Mouse (Mus musculus) forebrain, embryonic 14.5 days (tissue): ENCODE results near the gene Ppan. TPM values are rescaled to one million over a fixed set of nuclear protein-coding genes. Genes with fewer than 3 reads are reported as not detected.

Experiments
- ATAC-seq: fragments of 200-750 bp; cut with Nextera tagmentation; 2 replicates; pipeline ENCODE4 v1.8.0; 2017; ENCODE audit warnings: mild to moderate bottlenecking, moderate library complexity
- DNase-seq: peaks from one replicate; pipeline ENCODE4 v3.0.0-alpha.2; 2015; ENCODE audit warnings: low spot score
- H3K27ac ChIP-seq: fragments of 300-500 bp; sonication (generic); 2 replicates; pipeline ENCODE4 v1.5.1; 2014; ENCODE audit warnings: low read depth, mild to moderate bottlenecking, control low read depth, low read length, moderate library complexity
- H3K27me3 ChIP-seq: fragments of 300-500 bp; sonication (generic); replicated peaks from 2 replicates; pipeline ENCODE4 v1.6.1; 2014; ENCODE audit warnings: low read length, control low read depth, mixed read lengths; ENCODE audit not compliant: control insufficient read depth, insufficient read depth
- H3K36me3 ChIP-seq: fragments of 300-500 bp; sonication (generic); 2 replicates; pipeline ENCODE4 v1.6.1; 2014; ENCODE audit warnings: low read length, control low read depth; ENCODE audit not compliant: control insufficient read depth, insufficient read depth
- H3K4me1 ChIP-seq: fragments of 300-500 bp; sonication (generic); 2 replicates; pipeline ENCODE4 v1.6.1; 2014; ENCODE audit warnings: antibody characterized with exemption, low read length, control low read depth; ENCODE audit not compliant: control insufficient read depth, insufficient read depth
- H3K4me2 ChIP-seq: fragments of 300-500 bp; sonication (generic); 2 replicates; pipeline ENCODE4 v1.6.1; 2014; ENCODE audit warnings: mild to moderate bottlenecking, control low read depth, low read length
- H3K4me3 ChIP-seq: fragments of 300-500 bp; sonication (generic); 2 replicates; pipeline ENCODE4 v1.5.1; 2014; ENCODE audit warnings: low read depth, low read length, control low read depth
- H3K9ac ChIP-seq: fragments of 300-500 bp; sonication (generic); 2 replicates; pipeline ENCODE4 v1.6.1; 2014; ENCODE audit warnings: mild to moderate bottlenecking, low read length, control low read depth, moderate library complexity
- H3K9me3 ChIP-seq: fragments of 300-500 bp; sonication (generic); replicated peaks from 2 replicates; pipeline ENCODE4 v1.6.1; 2016; ENCODE audit warnings: low read length, control low read depth, mixed read lengths; ENCODE audit not compliant: control insufficient read depth
- whole genome bisulfite sequencing: fragments of 180-500 bp; shearing (Covaris S2); extraction: QIAGEN DNeasy Blood & Tissue Kit; methylation state at CpG from one replicate; pipeline ENCODE4 v1.1.7; 2014; 5-methylcytosine and 5-hydroxymethylcytosine counted together
- polyA plus RNA-seq: library from polyadenylated mRNA; unstranded; fragments of >200 nt; fragmentation: Nextera tagmentation; extraction: Ambion mirVana; gene quantifications from 2 replicates; pipeline ENCODE4 v1.2.1, GENCODE M21; 2014

Ppan gene
- 44.1 and 49.6 TPM in 2 replicates for polyA plus RNA-seq

DNA sequence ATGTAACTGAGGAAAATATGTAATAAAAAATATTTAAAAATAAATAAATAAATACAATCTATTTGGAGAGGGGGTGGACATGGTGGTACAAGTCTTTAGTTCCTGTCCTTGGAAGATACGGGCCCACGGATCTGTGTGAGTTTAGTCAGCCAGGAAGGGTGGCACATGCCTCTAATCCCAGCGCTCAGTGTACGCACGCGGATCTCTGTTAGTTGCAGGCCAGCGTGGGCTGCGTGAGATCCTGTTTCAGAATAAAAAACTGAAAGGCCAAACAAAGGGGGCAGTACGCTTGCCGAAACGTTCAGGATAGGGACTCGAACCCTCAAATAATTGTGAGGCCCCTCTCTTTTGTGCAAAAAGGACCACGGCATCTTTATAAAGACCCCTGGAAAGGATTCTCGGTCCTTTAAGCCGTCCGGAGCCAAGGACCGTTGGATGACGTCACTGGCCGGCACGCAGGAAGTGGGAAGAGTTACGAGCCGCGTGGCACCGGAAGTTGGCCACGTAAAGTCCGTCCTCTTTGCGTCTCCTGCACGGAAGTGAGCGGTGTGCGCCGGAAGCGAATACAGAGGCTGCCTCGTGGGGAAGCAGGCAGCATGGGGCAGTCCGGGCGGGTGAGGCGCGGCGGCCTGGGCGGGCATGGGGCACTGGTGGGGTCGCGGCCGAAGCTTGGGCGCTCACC lies at the start of gene Ppan:
Gene Ppan (plus strand): TSS at position 472 of the 682 bp plus-strand sequence.
- Histone ChIP-seq H3K9ac (peak within 1 kb of the TSS; percentile 82), H3K27ac (peak within 1 kb of the TSS; percentile 91), H3K4me1 (no peaks in the 10 kb centered on the region), H3K4me2 (peak within 1 kb of the TSS; percentile 92), H3K9me3 (no peaks in the 10 kb centered on the region), H3K4me3 (peak within 1 kb of the TSS; percentile 86), H3K36me3 (peaks cover 36% of the 10 kb centered on the region), H3K27me3 (no peaks in the 10 kb centered on the region)
- under 1% methylated on average over 41 of the region's 43 CpGs for WGBS
- DNase-seq (peak; percentile 98), ATAC-seq (peak; percentile 98)

DNA sequence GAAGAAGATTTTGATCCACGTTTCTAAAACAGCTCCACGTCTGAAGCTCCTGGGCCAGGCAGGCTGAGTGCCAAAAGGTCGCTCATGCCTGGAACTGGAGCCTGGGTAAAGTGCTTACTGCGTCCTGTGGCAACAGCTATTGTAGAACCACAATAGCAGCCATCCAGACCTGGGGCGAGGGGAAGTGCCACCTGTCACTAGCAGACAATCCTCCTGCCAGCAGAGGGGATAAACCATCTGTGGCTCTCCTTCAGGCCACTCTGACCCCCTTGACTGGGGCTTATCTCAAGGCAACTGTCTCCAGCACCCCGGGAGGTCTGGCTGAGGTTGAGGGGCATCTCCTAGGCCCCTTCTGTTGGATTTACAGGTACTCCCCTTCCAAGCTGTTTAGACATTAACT lies 49.0 kb upstream of the Ppan start:
- 43% methylated on average over 6 of the region's 6 CpGs for WGBS
- H3K4me3 ChIP-seq, result no peak overlapping the region
- H3K9me3 ChIP-seq, result no peaks in the 10 kb centered on the region
- no peak overlapping the region for H3K9ac ChIP-seq
- no peaks in the 10 kb centered on the region for H3K27me3 ChIP-seq
- ATAC-seq (no peak), DNase-seq (no peak)
- H3K4me1 ChIP-seq, result no peaks in the 10 kb centered on the region
- H3K4me2 ChIP-seq, result no peak overlapping the region
- H3K36me3 ChIP-seq, result no peaks in the 10 kb centered on the region
- H3K27ac ChIP-seq, result no peak overlapping the region

- H3K9me3 ChIP-seq, result no peaks in the 10 kb centered on the region
- no peak overlapping the region for H3K4me3 ChIP-seq
- DNase-seq (no peak), ATAC-seq (no peak)
- no peaks in the 10 kb centered on the region for H3K4me1 ChIP-seq
- H3K27me3 ChIP-seq, result no peaks in the 10 kb centered on the region
- H3K4me2 ChIP-seq, result no peak overlapping the region
- no peak overlapping the region for H3K9ac ChIP-seq
- 70% methylated on average over 4 of the region's 4 CpGs for WGBS
- H3K27ac ChIP-seq, result no peak overlapping the region
- no peaks in the 10 kb centered on the region for H3K36me3 ChIP-seq
These were observed 45.8 kb upstream of the Ppan start for GRCm38 (mm10) chr9:20842211-20842610.

GRCm38 (mm10) chr9:20842670-20843069 lies 45.3 kb upstream of the Ppan start:
- DNase-seq (peak; percentile 49), ATAC-seq (no peak)
- H3K27me3 ChIP-seq, result no peaks in the 10 kb centered on the region
- H3K4me1 ChIP-seq, result no peaks in the 10 kb centered on the region
- no peaks in the 10 kb centered on the region for H3K36me3 ChIP-seq
- H3K9me3 ChIP-seq, result no peaks in the 10 kb centered on the region
- H3K4me2 ChIP-seq, result no peak overlapping the region
- H3K9ac ChIP-seq, result no peak overlapping the region
- no peak overlapping the region for H3K27ac ChIP-seq
- no peak overlapping the region for H3K4me3 ChIP-seq
- 31% methylated on average over 2 of the region's 2 CpGs for WGBS

GRCm38 (mm10) chr9:20850179-20850578 lies 37.8 kb upstream of the Ppan start:
- DNase-seq (no peak), ATAC-seq (no peak)
- Histone ChIP-seq H3K9ac (no peak overlapping the region), H3K4me1 (no peaks in the 10 kb centered on the region), H3K4me2 (no peak overlapping the region), H3K27me3 (no peaks in the 10 kb centered on the region), H3K36me3 (no peaks in the 10 kb centered on the region), H3K4me3 (no peak overlapping the region), H3K27ac (no peak overlapping the region), H3K9me3 (no peaks in the 10 kb centered on the region)
- WGBS, result 96% methylated on average over 2 of the region's 2 CpGs

GRCm38 (mm10) chr9:20857131-20857530 lies 30.8 kb upstream of the Ppan start:
- H3K4me3 ChIP-seq, result no peak overlapping the region
- H3K4me1 ChIP-seq, result no peaks in the 10 kb centered on the region
- no peak overlapping the region for H3K9ac ChIP-seq
- DNase-seq (peak; percentile 25), ATAC-seq (no peak)
- H3K9me3 ChIP-seq, result no peaks in the 10 kb centered on the region
- H3K27me3 ChIP-seq, result 0 out of 2 replicates have a peak, but pooled peaks cover 3% of the 10 kb centered on the region
- no peak overlapping the region for H3K27ac ChIP-seq
- no peaks in the 10 kb centered on the region for H3K36me3 ChIP-seq
- no peak overlapping the region for H3K4me2 ChIP-seq
- whole genome bisulfite sequencing, result 11% methylated on average over 6 of the region's 6 CpGs

DNA sequence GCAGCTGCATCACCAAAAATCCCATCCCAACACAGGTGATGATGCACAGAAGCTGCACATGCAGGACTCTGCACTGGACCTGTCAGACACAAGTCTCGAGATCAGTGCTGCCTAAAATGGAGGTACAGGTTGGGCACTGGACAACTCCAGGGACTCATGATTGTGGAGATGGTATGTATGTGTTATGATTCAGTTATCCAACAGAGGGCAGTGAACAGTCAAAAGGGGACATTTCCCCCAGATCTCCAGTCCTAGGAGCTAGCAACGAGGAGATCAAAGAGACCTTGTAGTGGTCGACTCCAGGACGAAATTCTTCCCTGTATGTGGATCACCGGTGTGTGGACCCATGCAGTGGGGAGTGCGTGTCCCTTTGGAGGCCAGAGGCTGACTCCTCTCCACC lies 28.0 kb upstream of the Ppan start:
- Histone ChIP-seq H3K9me3 (no peaks in the 10 kb centered on the region), H3K4me3 (no peak overlapping the region), H3K4me2 (no peak overlapping the region), H3K27me3 (0 out of 2 replicates have a peak, but pooled peaks cover 3% of the 10 kb centered on the region), H3K36me3 (no peaks in the 10 kb centered on the region), H3K4me1 (no peaks in the 10 kb centered on the region), H3K27ac (no peak overlapping the region), H3K9ac (no peak overlapping the region)
- ATAC-seq (no peak), DNase-seq (no peak)
- WGBS, result 46% methylated on average over 6 of the region's 6 CpGs

DNA sequence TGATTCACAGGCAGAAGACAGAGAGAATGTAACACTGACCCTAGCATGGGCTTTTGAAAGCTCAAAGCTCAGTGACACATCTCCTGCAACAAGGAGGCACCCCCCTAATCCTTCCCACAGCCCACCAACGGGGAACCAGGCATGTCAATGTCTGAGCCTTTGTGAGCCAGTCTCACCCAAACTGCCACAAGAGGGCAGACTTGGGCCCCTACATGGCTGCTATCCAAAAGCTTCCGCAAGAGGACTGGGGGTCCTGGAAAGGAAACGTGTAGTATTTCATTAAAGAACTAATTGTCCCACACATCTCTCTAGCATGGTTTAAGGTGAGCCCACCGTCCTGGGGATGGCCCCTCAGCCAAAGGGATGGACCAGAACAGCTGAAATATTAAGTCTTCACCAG lies 26.2 kb upstream of the Ppan start:
- no peak overlapping the region for H3K4me3 ChIP-seq

GRCm38 (mm10) chr9:20862225-20862624 lies 25.8 kb upstream of the Ppan start:
- no peak overlapping the region for H3K4me3 ChIP-seq
- H3K4me1 ChIP-seq, result no peaks in the 10 kb centered on the region
- no peak overlapping the region for H3K4me2 ChIP-seq
- H3K36me3 ChIP-seq, result no peaks in the 10 kb centered on the region
- no peaks in the 10 kb centered on the region for H3K9me3 ChIP-seq
- no peak overlapping the region for H3K9ac ChIP-seq
- DNase-seq (no peak), ATAC-seq (no peak)
- 0 out of 2 replicates have a peak, but pooled peaks cover 6% of the 10 kb centered on the region for H3K27me3 ChIP-seq
- no peak overlapping the region for H3K27ac ChIP-seq
- WGBS, result 68% methylated on average over 4 of the region's 4 CpGs

More for the DNA sequence above, 26.2 kb upstream of the Ppan start:
- Histone ChIP-seq H3K27ac (no peak overlapping the region), H3K9me3 (no peaks in the 10 kb centered on the region), H3K9ac (no peak overlapping the region), H3K4me2 (no peak overlapping the region), H3K4me1 (no peaks in the 10 kb centered on the region), H3K27me3 (0 out of 2 replicates have a peak, but pooled peaks cover 3% of the 10 kb centered on the region), H3K36me3 (no peaks in the 10 kb centered on the region)
- no peak for ATAC-seq
- WGBS, result 8% methylated on average over 4 of the region's 4 CpGs
- DNase-seq, result peak; percentile 63
